Mouse (Mus musculus) ES-E14 (cell line): ENCODE results near the gene Sulf2. TPM values are rescaled to one million over a fixed set of nuclear protein-coding genes. Genes with fewer than 3 reads are reported as not detected.

Experiments
- DNase-seq: peaks from one replicate; pipeline ENCODE4 v3.0.0-alpha.2; 2013; ENCODE audit warnings: low read depth, low spot score
- H3K27ac ChIP-seq: 2 replicates; pipeline ENCODE4 v1.5.1; 2012; ENCODE audit warnings: low read depth, mild to moderate bottlenecking, low read length, moderate library complexity, mixed read lengths; ENCODE audit not compliant: poor library complexity, insufficient read depth, severe bottlenecking
- H3K36me3 ChIP-seq: 2 replicates; pipeline ENCODE4 v1.6.1; 2012; ENCODE audit warnings: mild to moderate bottlenecking, low read length, moderate library complexity, mixed read lengths; ENCODE audit not compliant: control insufficient read depth, poor library complexity, insufficient read depth, severe bottlenecking
- H3K4me1 ChIP-seq, 2 experiments: fragments of 150-350 bp in 1 of 2; sonication (generic) in 1 of 2; 2 replicates each; pipeline ENCODE4 v1.6.1; 2012; ENCODE audit warnings: low read length in 2 of 2, mild to moderate bottlenecking in 1 of 2, mixed read lengths in 1 of 2; ENCODE audit not compliant: control insufficient read depth in 2 of 2, insufficient read depth in 2 of 2, poor library complexity in 1 of 2
- H3K4me3 ChIP-seq, 2 experiments: fragments of 150-350 bp in 1 of 2; sonication (generic) in 1 of 2; 2 replicates each; pipeline ENCODE4 v1.5.1; 2012; ENCODE audit warnings: low read length in 2 of 2, low read depth in 1 of 2, mild to moderate bottlenecking in 1 of 2, mixed read lengths in 1 of 2; ENCODE audit not compliant: insufficient read depth in 1 of 2, poor library complexity in 1 of 2, severe bottlenecking in 1 of 2
- H3K9ac ChIP-seq: 2 replicates; pipeline ENCODE4 v1.6.1; 2012; ENCODE audit warnings: low read depth, mild to moderate bottlenecking, low read length, mixed read lengths; ENCODE audit not compliant: poor library complexity, insufficient read depth, severe bottlenecking
- H3K9me3 ChIP-seq: fragments of 150-350 bp; sonication (generic); 2 replicates; pipeline ENCODE4 v1.6.1; 2012; ENCODE audit warnings: low read depth, mild to moderate bottlenecking, low read length; ENCODE audit not compliant: control insufficient read depth, insufficient read depth
- CHD2 ChIP-seq: IDR thresholded peaks from 2 replicates; pipeline ENCODE4 v1.6.1; 2014; ENCODE audit warnings: mild to moderate bottlenecking, low read depth, low read length, inconsistent platforms
- HCFC1 ChIP-seq: IDR thresholded peaks from 2 replicates; pipeline ENCODE4 v1.6.1; 2012; ENCODE audit warnings: low read length, inconsistent platforms, borderline replicate concordance; ENCODE audit not compliant: insufficient read depth
- MAFK ChIP-seq: IDR thresholded peaks from 2 replicates; pipeline ENCODE4 v1.6.1; 2014; ENCODE audit warnings: mild to moderate bottlenecking, low read depth, low read length, inconsistent platforms; ENCODE audit not compliant: insufficient read depth
- ZC3H11A ChIP-seq: IDR thresholded peaks from 2 replicates; pipeline ENCODE4 v1.6.1; 2012; ENCODE audit warnings: low read depth, mild to moderate bottlenecking, inconsistent platforms, low read length, borderline replicate concordance
- ZNF384 ChIP-seq: IDR thresholded peaks from 2 replicates; pipeline ENCODE4 v1.6.1; 2012; ENCODE audit warnings: low read depth, low read length, inconsistent platforms
- in situ Hi-C, 2 experiments: fragments of 600-800 bp; cut with MboI; formaldehyde crosslinking; loops; one replicate each; pipeline ENCODE4 v1.15.1; 2025; ENCODE audit warnings: low sequenced_read_pairs in 2 of 2, inconsistent platforms in 1 of 2; ENCODE audit not compliant: unreplicated experiment in 2 of 2
- total RNA-seq: library from RNA; depleted of rRNA; stranded (reverse); fragments of 300-350 nt; gene quantifications from 2 replicates; pipeline ENCODE4 v1.2.3, GENCODE M21; 2012

Sulf2 gene
- total RNA-seq, 1 experiment: 102 TPM

- Histone ChIP-seq H3K9me3 (no peaks in the 10 kb centered on the region), H3K27ac (peak overlapping the region; percentile 60), H3K4me1 (peaks cover 23 to 26% of the 10 kb centered on the region in 2 experiments), H3K36me3 (peaks cover 6% of the 10 kb centered on the region; the same call in 1 of the 2 replicates), H3K9ac (no peak overlapping the region; the same call in 1 of the 2 replicates), H3K4me3 (peak overlapping the region; percentile 15 to 23; a peak in 3 of 4 replicates)
- DNase-seq: no peak
- in situ Hi-C loops: no loop called here
- TF ChIP-seq CHD2 (no peak), HCFC1 (no peak), MAFK (no peak), ZNF384 (no peak), ZC3H11A (no peak)
These were observed 125.0 kb downstream of the Sulf2 start for GRCm38 (mm10) chr2:166030256-166030995.

- H3K27ac ChIP-seq: no peak overlapping the region
- no peak for DNase-seq
- peaks cover 21 to 24% of the 10 kb centered on the region in 2 experiments for H3K4me1 ChIP-seq
- TF ChIP-seq MAFK (no peak), ZC3H11A (no peak), HCFC1 (no peak), CHD2 (no peak), ZNF384 (no peak)
- no peak overlapping the region for H3K4me3 ChIP-seq
- H3K36me3 ChIP-seq: 0 out of 2 replicates have a peak, but pooled peaks cover 2% of the 10 kb centered on the region
- no peaks in the 10 kb centered on the region for H3K9me3 ChIP-seq
- no peak overlapping the region for H3K9ac ChIP-seq
- in situ Hi-C loops: no loop called here
These were observed 126.2 kb downstream of the Sulf2 start for GRCm38 (mm10) chr2:166029232-166029631.

DNA sequence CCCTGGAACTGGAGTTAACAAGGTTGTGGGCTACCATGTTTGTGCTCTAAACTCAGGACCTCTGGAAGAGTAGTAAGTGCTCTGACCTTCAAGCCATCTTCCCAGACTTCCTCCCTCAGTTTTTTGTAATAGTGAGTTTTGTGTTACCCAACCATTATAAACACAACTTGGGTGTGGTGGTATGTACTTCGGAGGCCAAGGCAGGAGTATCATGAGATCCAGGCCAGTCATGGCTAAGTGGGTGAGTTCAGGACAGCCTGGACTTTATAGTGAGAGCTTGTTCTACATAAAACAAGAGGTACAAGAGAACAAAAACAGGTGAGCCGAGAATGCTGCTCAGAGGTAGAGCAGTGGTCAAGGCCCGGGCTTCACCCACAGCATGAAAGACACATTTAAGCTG lies 127.6 kb downstream of the Sulf2 start:
- peaks cover 25% of the 10 kb centered on the region in 2 experiments for H3K4me1 ChIP-seq
- in situ Hi-C loops: no loop called here

GRCm38 (mm10) chr2:166025943-166026342 lies 129.5 kb downstream of the Sulf2 start:
- no peak for DNase-seq
- H3K4me1 ChIP-seq: peaks cover 23 to 36% of the 10 kb centered on the region in 2 experiments
- 0 out of 2 replicates have a peak, but pooled peaks cover 2% of the 10 kb centered on the region for H3K36me3 ChIP-seq
- no peak overlapping the region for H3K9ac ChIP-seq
- in situ Hi-C loops: no loop called here
- TF ChIP-seq ZC3H11A: no peak
- no peak for TF ChIP-seq MAFK
- TF ChIP-seq HCFC1: no peak
- TF ChIP-seq CHD2: no peak
- no peak for TF ChIP-seq ZNF384
- no peaks in the 10 kb centered on the region for H3K9me3 ChIP-seq
- no peak overlapping the region for H3K4me3 ChIP-seq
- no peak overlapping the region for H3K27ac ChIP-seq

More for the DNA sequence above, 127.6 kb downstream of the Sulf2 start:
- Histone ChIP-seq H3K9ac (no peak overlapping the region), H3K4me3 (no peak overlapping the region), H3K27ac (no peak overlapping the region; the same call in 1 of the 2 replicates), H3K36me3 (0 out of 2 replicates have a peak, but pooled peaks cover 2% of the 10 kb centered on the region), H3K9me3 (no peaks in the 10 kb centered on the region)
- no peak for DNase-seq
- no peak for TF ChIP-seq ZNF384
- TF ChIP-seq CHD2: no peak
- no peak for TF ChIP-seq ZC3H11A
- no peak for TF ChIP-seq MAFK
- TF ChIP-seq HCFC1: no peak
